Mouse (Mus musculus) liver, postnatal 0 days (tissue): ENCODE data around the gene Tpm3.

Source experiments
- CTCF ChIP-seq: sonication (generic); IDR thresholded peaks from 2 replicates; pipeline ENCODE4 v1.5.1; 2016; ENCODE audit warnings: antibody characterized with exemption, low read depth
- EP300 ChIP-seq: IDR thresholded peaks from 2 replicates; pipeline ENCODE4 v1.6.1; 2016; ENCODE audit warnings: antibody characterized with exemption, low read depth, mild to moderate bottlenecking

DNA sequence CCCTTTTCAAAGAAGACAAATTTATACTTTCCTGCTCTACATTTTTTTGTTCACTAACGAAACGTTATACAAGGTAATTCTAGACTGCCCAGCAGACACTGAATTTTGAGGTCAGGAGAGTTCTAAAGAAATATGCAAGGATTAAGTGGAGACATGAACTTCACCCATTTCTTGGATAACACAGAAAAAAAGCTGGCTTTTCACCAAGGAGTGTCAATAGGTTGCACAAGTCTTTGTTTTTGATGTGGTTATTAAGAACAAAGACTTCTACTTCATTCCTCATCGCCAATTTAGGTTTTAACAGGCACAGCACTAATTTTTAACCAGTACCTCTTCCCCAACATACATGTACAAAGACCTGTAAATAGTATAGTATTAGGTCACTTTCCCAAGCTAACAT lies 22.8 kb upstream of the Tpm3 start:
- no peak for TF ChIP-seq CTCF
- no peak for TF ChIP-seq EP300
